Comparison of ENCODE assay signal across 13 mouse cellular contexts in the genomic region with DNA sequence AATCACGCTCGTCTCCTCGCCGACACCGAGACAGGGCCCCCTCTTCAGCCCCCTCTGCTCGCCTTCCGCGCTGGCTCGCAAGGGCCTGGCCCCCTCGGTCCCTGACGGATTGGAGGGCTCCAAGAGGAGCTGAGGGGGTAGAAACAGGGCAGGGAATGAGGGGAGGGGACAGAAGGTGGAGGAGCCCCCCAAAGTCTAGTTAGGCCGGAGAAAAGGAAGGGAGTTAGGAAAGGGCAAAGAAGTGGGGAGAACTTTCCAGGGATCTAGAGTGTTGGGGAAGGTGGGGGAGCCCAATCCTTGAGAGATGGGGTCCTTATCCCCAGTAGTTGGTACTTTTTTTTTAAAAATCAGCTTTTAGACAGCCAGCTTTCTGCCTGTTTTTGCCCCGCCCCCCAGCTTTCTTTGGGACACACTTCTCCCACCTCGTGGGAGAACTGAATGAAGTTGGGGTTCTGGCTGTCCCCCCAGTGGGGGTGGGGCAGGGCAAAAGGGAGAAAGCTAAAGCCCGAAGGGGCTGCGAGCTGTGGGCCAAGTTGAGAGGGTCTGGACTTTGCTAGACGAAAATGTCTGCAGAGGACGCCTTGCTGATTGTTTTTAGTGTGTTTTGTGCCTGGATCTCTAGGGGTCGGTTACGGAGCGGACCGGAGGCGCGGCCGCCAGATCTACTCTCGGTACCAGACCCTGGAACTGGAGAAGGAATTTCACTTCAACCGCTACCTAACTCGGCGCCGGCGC. TPM values are rescaled to one million over a fixed set of nuclear protein-coding genes. Genes with fewer than 3 reads are reported as not detected.
DNase-seq lines count a peak whose midpoint lies in the region; ATAC-seq and TF ChIP-seq lines count a peak whose summit lies in the region.
"Had no signal": no experiment of that assay in that cellular context is flagged by ENCODE, and none has a peak within 500 bp of the region (broad histone marks: within the 10 kb centered on the region; RNA-seq: fewer than 3 reads in every experiment).

No protein-coding gene starts in this region.

- 0 out of 2 replicates have a peak, but pooled peaks cover 3% of the 10 kb centered on the region for H3K4me1 ChIP-seq in hindbrain, embryonic 12.5 days
- peaks cover 5% of the 10 kb centered on the region; the same call in 1 of the 2 replicates for H3K4me1 ChIP-seq in hindbrain, embryonic 10.5 days (replicated peaks)
- no peaks in the 10 kb centered on the region; the same call in 1 of the 2 replicates for H3K4me1 ChIP-seq in embryonic fibroblast, embryonic 13.5 days (ENCODE audit: control insufficient read depth, insufficient read depth, low read length)
- peaks cover 52% of the 10 kb centered on the region for H3K4me1 ChIP-seq in limb, embryonic 15.5 days
- peaks cover 7% of the 10 kb centered on the region; the same call in 1 of the 2 replicates for H3K4me1 ChIP-seq in midbrain, embryonic 13.5 days (replicated peaks)

- peak overlapping the region; percentile 21 for H3K4me3 ChIP-seq in hindbrain, embryonic 12.5 days
- H3K4me3 ChIP-seq in hindbrain, embryonic 10.5 days, result no peak overlapping the region
- peak overlapping the region; percentile 56 for H3K4me3 ChIP-seq in embryonic fibroblast, embryonic 13.5 days (ENCODE audit: insufficient read depth, low read length)
- peak overlapping the region; percentile 21 for H3K4me3 ChIP-seq in limb, embryonic 15.5 days
- no peak overlapping the region for H3K4me3 ChIP-seq in midbrain, embryonic 13.5 days (replicated peaks)

- intact Hi-C loops in heart, postnatal 36 days (cut with DNase I), result loop anchor here (5.0 kb wide), 1 partner anchor 48 kb away; no protein-coding TSS in a partner anchor

- H3K9ac ChIP-seq in hindbrain, embryonic 12.5 days, result no peak overlapping the region; the same call in 1 of the 2 replicates
- no peak overlapping the region for H3K9ac ChIP-seq in limb, embryonic 15.5 days
- H3K9ac ChIP-seq in midbrain, embryonic 13.5 days (replicated peaks), result no peak overlapping the region

- H3K9me3 ChIP-seq in hindbrain, embryonic 12.5 days (replicated peaks), result no peaks in the 10 kb centered on the region
- H3K9me3 ChIP-seq in hindbrain, embryonic 10.5 days, result no peaks in the 10 kb centered on the region
- no peaks in the 10 kb centered on the region for H3K9me3 ChIP-seq in limb, embryonic 15.5 days
- no peaks in the 10 kb centered on the region for H3K9me3 ChIP-seq in midbrain, embryonic 13.5 days

- no peak for DNase-seq in hindbrain, embryonic 10.5 days (ENCODE audit: low spot score)
- DNase-seq in ES-CJ7 (ENCODE audit: low read depth, low spot score), result peak; percentile 43
- DNase-seq in frontal cortex, postnatal 14 days (ENCODE audit: low spot score in 2 of 2), result no peak
- DNase-seq in heart, postnatal 36 days, result no peak

- H3K36me3 ChIP-seq in hindbrain, embryonic 12.5 days, result no peaks in the 10 kb centered on the region
- no peaks in the 10 kb centered on the region for H3K36me3 ChIP-seq in hindbrain, embryonic 10.5 days
- no peaks in the 10 kb centered on the region for H3K36me3 ChIP-seq in limb, embryonic 15.5 days
- no peaks in the 10 kb centered on the region for H3K36me3 ChIP-seq in midbrain, embryonic 13.5 days

- ATAC-seq in hindbrain, embryonic 12.5 days (ENCODE audit: low FRiP score), result no peak
- ATAC-seq in limb, embryonic 15.5 days (ENCODE audit: insufficient number of reproducible peaks, low FRiP score, low TSS enrichment, low read depth), result no peak
- ATAC-seq in midbrain, embryonic 13.5 days, result no peak
- ATAC-seq: midbrain, embryonic 16.5 days had no signal

- H3K4me2 ChIP-seq in hindbrain, embryonic 12.5 days (replicated peaks), result peak overlapping the region; percentile 24; the same call in 1 of the 2 replicates
- peak overlapping the region; percentile 35 for H3K4me2 ChIP-seq in limb, embryonic 15.5 days
- no peak overlapping the region for H3K4me2 ChIP-seq in midbrain, embryonic 13.5 days (replicated peaks)

- under 1% methylated on average over 31 of the region's 31 CpGs for WGBS in hindbrain, embryonic 12.5 days
- under 1% methylated on average over 31 of the region's 31 CpGs for WGBS in hindbrain, embryonic 10.5 days
- WGBS in limb, embryonic 15.5 days, result 16% methylated on average over 31 of the region's 31 CpGs
- WGBS in midbrain, embryonic 13.5 days, result under 1% methylated on average over 31 of the region's 31 CpGs

- no peak overlapping the region for H3K27ac ChIP-seq in hindbrain, embryonic 12.5 days
- H3K27ac ChIP-seq in hindbrain, embryonic 10.5 days, result no peak overlapping the region
- peak overlapping the region; percentile 99 for H3K27ac ChIP-seq in embryonic fibroblast, embryonic 13.5 days (ENCODE audit: insufficient read depth, low read length)
- no peak overlapping the region; the same call in 1 of the 2 replicates for H3K27ac ChIP-seq in limb, embryonic 15.5 days
- H3K27ac ChIP-seq in midbrain, embryonic 13.5 days, result no peak overlapping the region

- H3K27me3 ChIP-seq in hindbrain, embryonic 12.5 days, result peaks cover 98% of the 10 kb centered on the region
- peaks cover 100% of the 10 kb centered on the region for H3K27me3 ChIP-seq in hindbrain, embryonic 10.5 days (ENCODE audit: insufficient read depth, poor library complexity, severe bottlenecking)
- H3K27me3 ChIP-seq in limb, embryonic 15.5 days, result peaks cover 96% of the 10 kb centered on the region
- peaks cover 99% of the 10 kb centered on the region for H3K27me3 ChIP-seq in midbrain, embryonic 13.5 days

- no peak for TF ChIP-seq POLR2A in embryonic fibroblast, embryonic 13.5 days (IDR thresholded peaks at IDR 0.05; ENCODE audit: low read depth, low read length)

- no peak for TF ChIP-seq CTCF in embryonic fibroblast, embryonic 13.5 days (IDR thresholded peaks at IDR 0.05; ENCODE audit: borderline replicate concordance, insufficient read depth, low read length)

RNA-seq across cellular contexts. Expression of gene Hoxc4, which starts 8.5 kb away (rescaled TPM):
- polyA plus RNA-seq in hindbrain, embryonic 12.5 days (2016; fragmentation: Nextera tagmentation; extraction: Ambion mirVana), result 34.5 and 59.6 TPM in 2 replicates
- 1.5 and 29.6 TPM in 2 replicates for polyA plus RNA-seq in hindbrain, embryonic 10.5 days (2016; fragmentation: Nextera tagmentation; extraction: Ambion mirVana)
- 12.5 and 12.6 TPM in 2 replicates for polyA plus RNA-seq in embryonic fibroblast, embryonic 13.5 days (2011; ENCODE audit: insufficient read length, low read depth, missing spikeins)
- polyA plus RNA-seq in limb, embryonic 15.5 days (2015; fragmentation: Nextera tagmentation; extraction: Ambion mirVana), result 1.7 and 2.7 TPM in 2 replicates
- 0.10 and 0.11 TPM in 2 replicates for polyA plus RNA-seq in midbrain, embryonic 13.5 days (2015; fragmentation: Nextera tagmentation; extraction: Ambion mirVana)
- total RNA-seq in heart, postnatal 36 days (2021), result not detected
- total RNA-seq: left cerebral cortex, adult 18-20 months had no signal
- polyA plus RNA-seq: CD4-positive, CD25-positive, alpha-beta regulatory T cell, adult 4 months; forebrain, embryonic 11.5 days; midbrain, embryonic 16.5 days had no signal

RNA-seq across cellular contexts. Expression of gene Hoxc6, which starts 12.2 kb away (rescaled TPM):
- polyA plus RNA-seq in hindbrain, embryonic 12.5 days (2016; fragmentation: Nextera tagmentation; extraction: Ambion mirVana), result 2.1 and 2.3 TPM in 2 replicates
- polyA plus RNA-seq in hindbrain, embryonic 10.5 days (2016; fragmentation: Nextera tagmentation; extraction: Ambion mirVana), result not detected in 2 replicates
- 42.6 and 61.8 TPM in 2 replicates for polyA plus RNA-seq in embryonic fibroblast, embryonic 13.5 days (2011; ENCODE audit: insufficient read length, low read depth, missing spikeins)
- polyA plus RNA-seq in limb, embryonic 15.5 days (2015; fragmentation: Nextera tagmentation; extraction: Ambion mirVana), result 1.7 and 2.3 TPM in 2 replicates
- polyA plus RNA-seq in midbrain, embryonic 13.5 days (2015; fragmentation: Nextera tagmentation; extraction: Ambion mirVana), result not detected in 2 replicates
- under 1 TPM in 1 of 2 experiments, not detected in 1; 0.25 TPM for total RNA-seq in heart, postnatal 36 days (2021)
- total RNA-seq: left cerebral cortex, adult 18-20 months had no signal
- polyA plus RNA-seq: CD4-positive, CD25-positive, alpha-beta regulatory T cell, adult 4 months; forebrain, embryonic 11.5 days; midbrain, embryonic 16.5 days had no signal

RNA-seq across cellular contexts. Expression of gene Hoxc8, which starts 19.9 kb away (rescaled TPM):
- not detected in 2 replicates for polyA plus RNA-seq in hindbrain, embryonic 12.5 days (2016; fragmentation: Nextera tagmentation; extraction: Ambion mirVana)
- not detected in 2 replicates for polyA plus RNA-seq in hindbrain, embryonic 10.5 days (2016; fragmentation: Nextera tagmentation; extraction: Ambion mirVana)
- polyA plus RNA-seq in embryonic fibroblast, embryonic 13.5 days (2011; ENCODE audit: insufficient read length, low read depth, missing spikeins), result 28.5 and 45.5 TPM in 2 replicates
- polyA plus RNA-seq in limb, embryonic 15.5 days (2015; fragmentation: Nextera tagmentation; extraction: Ambion mirVana), result 1.5 and 3.0 TPM in 2 replicates
- not detected in 2 replicates for polyA plus RNA-seq in midbrain, embryonic 13.5 days (2015; fragmentation: Nextera tagmentation; extraction: Ambion mirVana)
- not detected for total RNA-seq in heart, postnatal 36 days (2021)
- total RNA-seq: left cerebral cortex, adult 18-20 months had no signal
- polyA plus RNA-seq: forebrain, embryonic 11.5 days; midbrain, embryonic 16.5 days had no signal

RNA-seq across cellular contexts. Expression of gene Hoxc9, which starts 34.0 kb away (rescaled TPM):
- not detected in 2 replicates for polyA plus RNA-seq in hindbrain, embryonic 12.5 days (2016; fragmentation: Nextera tagmentation; extraction: Ambion mirVana)
- not detected in 2 replicates for polyA plus RNA-seq in hindbrain, embryonic 10.5 days (2016; fragmentation: Nextera tagmentation; extraction: Ambion mirVana)
- polyA plus RNA-seq in embryonic fibroblast, embryonic 13.5 days (2011; ENCODE audit: insufficient read length, low read depth, missing spikeins), result 4.9 and 6.2 TPM in 2 replicates
- 0.93 and 1.3 TPM in 2 replicates for polyA plus RNA-seq in limb, embryonic 15.5 days (2015; fragmentation: Nextera tagmentation; extraction: Ambion mirVana)
- not detected in 2 replicates for polyA plus RNA-seq in midbrain, embryonic 13.5 days (2015; fragmentation: Nextera tagmentation; extraction: Ambion mirVana)
- total RNA-seq in heart, postnatal 36 days (2021), result not detected
- total RNA-seq: left cerebral cortex, adult 18-20 months had no signal
- polyA plus RNA-seq: CD4-positive, CD25-positive, alpha-beta regulatory T cell, adult 4 months; forebrain, embryonic 11.5 days; lung, embryonic 16.5 days; midbrain, embryonic 16.5 days had no signal

RNA-seq across cellular contexts. Expression of gene Hoxc5, which starts 43.0 kb away (rescaled TPM):
- 20.2 and 37.0 TPM in 2 replicates for polyA plus RNA-seq in hindbrain, embryonic 12.5 days (2016; fragmentation: Nextera tagmentation; extraction: Ambion mirVana)
- 0.37 and 10.8 TPM in 2 replicates for polyA plus RNA-seq in hindbrain, embryonic 10.5 days (2016; fragmentation: Nextera tagmentation; extraction: Ambion mirVana)
- polyA plus RNA-seq in embryonic fibroblast, embryonic 13.5 days (2011; ENCODE audit: insufficient read length, low read depth, missing spikeins), result 7.6 and 11.0 TPM in 2 replicates
- polyA plus RNA-seq in limb, embryonic 15.5 days (2015; fragmentation: Nextera tagmentation; extraction: Ambion mirVana), result 2.3 TPM in 2 replicates
- 0.09 TPM in 1 of 2 replicates, not detected in the other for polyA plus RNA-seq in midbrain, embryonic 13.5 days (2015; fragmentation: Nextera tagmentation; extraction: Ambion mirVana)
- total RNA-seq in heart, postnatal 36 days (2021), result not detected
- total RNA-seq: left cerebral cortex, adult 18-20 months had no signal
- polyA plus RNA-seq: CD4-positive, CD25-positive, alpha-beta regulatory T cell, adult 4 months; forebrain, embryonic 11.5 days; midbrain, embryonic 16.5 days had no signal

Comparison
In these comparisons a context has a peak if more than half of its experiments do, and no peak if none do; other contexts are left out.
1. H3K4me3 ChIP-seq: peak in hindbrain, embryonic 12.5 days (single experiment), embryonic fibroblast, embryonic 13.5 days (single experiment) and limb, embryonic 15.5 days (single experiment); none in hindbrain, embryonic 10.5 days (single experiment) and midbrain, embryonic 13.5 days (single experiment).
2. RNA of gene Hoxc6, which starts 12.2 kb away (polyA plus RNA-seq): 42.6 to 61.8 TPM in embryonic fibroblast, embryonic 13.5 days; 2.1 to 2.3 TPM in hindbrain, embryonic 12.5 days, 1.7 to 2.3 TPM in limb, embryonic 15.5 days, not detected in hindbrain, embryonic 10.5 days and not detected in midbrain, embryonic 13.5 days; every median in the first group is over 10 times any median in the second.